Mouse (Mus musculus) heart, embryonic 14.5 days (tissue): Measurements from ENCODE around the gene Gm5431. TPM values are rescaled to one million over a fixed set of nuclear protein-coding genes. Genes with fewer than 3 reads are reported as not detected.
A peak's percentile ranks its signal among the peaks of the same experiment; 100 is the strongest.
"Not testable (repeated sequence)": the region's sequence is repeated elsewhere in the genome, so short reads cannot be mapped to it uniquely, and the experiment has no call there.

ENCODE experiments used
- ATAC-seq: fragments of 200-750 bp; cut with Nextera tagmentation; 2 replicates; pipeline ENCODE4 v1.8.0; 2017; ENCODE audit warnings: low read depth, moderate TSS enrichment; ENCODE audit not compliant: insufficient number of reproducible peaks, insufficient read depth, low FRiP score
- H3K27ac ChIP-seq, 2 experiments: fragments of 200-500 bp in 1 of 2; fragments of 300-500 bp in 1 of 2; sonication (generic) in 1 of 2; replicated peaks in 1 of 2; 2 replicates each; pipeline ENCODE4 v1.5.1; 2012 to 2014; ENCODE audit warnings: low read depth in 2 of 2, low read length in 2 of 2, control low read depth in 1 of 2, mild to moderate bottlenecking in 1 of 2, mixed read lengths in 1 of 2; ENCODE audit not compliant: control insufficient read depth in 1 of 2, insufficient read depth in 1 of 2
- H3K27me3 ChIP-seq: fragments of 300-500 bp; sonication (generic); 2 replicates; pipeline ENCODE4 v1.6.1; 2014; ENCODE audit warnings: mild to moderate bottlenecking, low read length, control low read depth; ENCODE audit not compliant: control insufficient read depth, insufficient read depth
- H3K36me3 ChIP-seq: fragments of 300-500 bp; sonication (generic); 2 replicates; pipeline ENCODE4 v1.6.1; 2014; ENCODE audit warnings: mild to moderate bottlenecking, control low read depth, low read length, mixed read lengths; ENCODE audit not compliant: control insufficient read depth, insufficient read depth
- H3K4me1 ChIP-seq, 2 experiments: fragments of 200-500 bp in 1 of 2; fragments of 300-500 bp in 1 of 2; sonication (generic) in 1 of 2; 2 replicates each; pipeline ENCODE4 v1.6.1; 2012 to 2014; ENCODE audit warnings: low read length in 2 of 2, control low read depth in 1 of 2, mixed read lengths in 1 of 2; ENCODE audit not compliant: control insufficient read depth in 2 of 2, insufficient read depth in 2 of 2
- H3K4me2 ChIP-seq: fragments of 300-500 bp; sonication (generic); 2 replicates; pipeline ENCODE4 v1.6.1; 2014; ENCODE audit warnings: mild to moderate bottlenecking, low read length
- H3K4me3 ChIP-seq, 2 experiments: fragments of 200-500 bp in 1 of 2; fragments of 300-500 bp in 1 of 2; sonication (generic) in 1 of 2; 2 replicates each; pipeline ENCODE4 v1.5.1; 2012 to 2014; ENCODE audit warnings: low read length in 2 of 2, mild to moderate bottlenecking in 2 of 2, control low read depth in 1 of 2, low read depth in 1 of 2, moderate library complexity in 1 of 2; ENCODE audit not compliant: control insufficient read depth in 1 of 2, insufficient read depth in 1 of 2
- H3K9ac ChIP-seq: fragments of 300-500 bp; sonication (generic); 2 replicates; pipeline ENCODE4 v1.6.1; 2014; ENCODE audit warnings: mild to moderate bottlenecking, low read length
- H3K9me3 ChIP-seq: fragments of 300-500 bp; sonication (generic); 2 replicates; pipeline ENCODE4 v1.6.1; 2016; ENCODE audit warnings: low read length, control low read depth; ENCODE audit not compliant: control insufficient read depth
- WGBS: fragments of 180-500 bp; shearing (Covaris S2); extraction: QIAGEN DNeasy Blood & Tissue Kit; methylation state at CpG from one replicate; pipeline ENCODE4 v1.1.7; 2014; 5-methylcytosine and 5-hydroxymethylcytosine counted together
- polyA plus RNA-seq: library from polyadenylated mRNA; unstranded; fragments of >200 nt; fragmentation: Nextera tagmentation; extraction: Ambion mirVana; gene quantifications from 2 replicates; pipeline ENCODE4 v1.2.1, GENCODE M21; 2014

The Gm5431 gene
- polyA plus RNA-seq, 1 experiment from 2014 or later, result not detected

GRCm38 (mm10) chr11:48852624-48853473 lies 49.2 kb downstream of the Gm5431 start:
- Histone ChIP-seq H3K27ac (peak overlapping the region in 1 of 2 experiments; percentile 49; a peak in 2 of 4 replicates), H3K4me2 (peak overlapping the region; percentile 87), H3K4me1 (peaks cover 0 to 2% of the 10 kb centered on the region in 2 experiments; a peak in 2 of 4 replicates), H3K27me3 (peaks cover 7% of the 10 kb centered on the region; the same call in 1 of the 2 replicates), H3K36me3 (no peaks in the 10 kb centered on the region), H3K4me3 (peak overlapping the region; percentile 72 to 86), H3K9me3 (no peaks in the 10 kb centered on the region), H3K9ac (peak overlapping the region; percentile 68)
- WGBS, result 5% methylated on average over 23 of the region's 23 CpGs
- ATAC-seq, result no peak

GRCm38 (mm10) chr11:48852190-48852589 lies 49.8 kb downstream of the Gm5431 start:
- no peak overlapping the region for H3K4me3 ChIP-seq

GRCm38 (mm10) chr11:48851270-48851995 lies 50.6 kb downstream of the Gm5431 start:
- H3K36me3 ChIP-seq, result no peaks in the 10 kb centered on the region
- H3K4me2 ChIP-seq, result no peak overlapping the region
- peaks cover 0 to 2% of the 10 kb centered on the region in 2 experiments; a peak in 2 of 4 replicates for H3K4me1 ChIP-seq
- H3K27ac ChIP-seq, result no peak overlapping the region
- peaks cover 7% of the 10 kb centered on the region; the same call in 1 of the 2 replicates for H3K27me3 ChIP-seq
- no peaks in the 10 kb centered on the region for H3K9me3 ChIP-seq
- H3K4me3 ChIP-seq, result no peak overlapping the region
- no peak for ATAC-seq
- 80% methylated on average over 4 of the region's 4 CpGs for WGBS
- no peak overlapping the region for H3K9ac ChIP-seq

More at GRCm38 (mm10) chr11:48852190-48852589, 49.8 kb downstream of the Gm5431 start:
- peak overlapping the region; percentile 87; the same call in 1 of the 2 replicates for H3K4me2 ChIP-seq
- no peaks in the 10 kb centered on the region for H3K36me3 ChIP-seq
- H3K27me3 ChIP-seq, result peaks cover 7% of the 10 kb centered on the region; the same call in 1 of the 2 replicates
- peaks cover 0 to 2% of the 10 kb centered on the region in 2 experiments; a peak in 2 of 4 replicates for H3K4me1 ChIP-seq
- H3K27ac ChIP-seq, result no peak overlapping the region
- H3K9ac ChIP-seq, result no peak overlapping the region
- WGBS, result 71% methylated on average over 4 of the region's 4 CpGs
- no peak for ATAC-seq
- no peaks in the 10 kb centered on the region for H3K9me3 ChIP-seq

DNA sequence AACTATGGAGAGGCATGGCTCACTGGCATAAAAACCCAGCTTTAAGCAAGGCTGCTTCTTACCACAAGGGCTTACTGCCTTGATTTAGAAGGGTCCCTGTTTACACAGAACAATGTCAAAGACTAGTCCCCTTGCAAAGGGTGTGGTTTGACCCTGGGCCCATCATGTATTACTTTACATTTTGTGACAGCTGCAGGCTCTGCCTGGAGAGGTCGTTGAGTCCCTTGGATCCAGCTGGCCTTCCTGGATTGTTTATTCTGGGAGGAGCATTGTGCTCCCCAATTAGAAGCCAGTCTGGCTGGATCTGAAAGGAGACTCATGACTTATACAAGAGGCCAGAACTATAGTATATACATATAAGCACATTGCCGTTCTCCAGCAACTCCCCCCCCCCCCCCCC lies 51.8 kb downstream of the Gm5431 start:
- Histone ChIP-seq H3K36me3 (no peaks in the 10 kb centered on the region), H3K27ac (no peak overlapping the region), H3K4me2 (peak overlapping the region; percentile 53; the same call in 1 of the 2 replicates), H3K4me3 (no peak overlapping the region), H3K27me3 (peaks cover 7% of the 10 kb centered on the region; the same call in 1 of the 2 replicates), H3K4me1 (peaks cover 0 to 2% of the 10 kb centered on the region in 2 experiments; a peak in 2 of 4 replicates), H3K9ac (no peak overlapping the region), H3K9me3 (no peaks in the 10 kb centered on the region)
- WGBS, result 60% methylated on average over 2 of the region's 2 CpGs
- ATAC-seq, result no peak

DNA sequence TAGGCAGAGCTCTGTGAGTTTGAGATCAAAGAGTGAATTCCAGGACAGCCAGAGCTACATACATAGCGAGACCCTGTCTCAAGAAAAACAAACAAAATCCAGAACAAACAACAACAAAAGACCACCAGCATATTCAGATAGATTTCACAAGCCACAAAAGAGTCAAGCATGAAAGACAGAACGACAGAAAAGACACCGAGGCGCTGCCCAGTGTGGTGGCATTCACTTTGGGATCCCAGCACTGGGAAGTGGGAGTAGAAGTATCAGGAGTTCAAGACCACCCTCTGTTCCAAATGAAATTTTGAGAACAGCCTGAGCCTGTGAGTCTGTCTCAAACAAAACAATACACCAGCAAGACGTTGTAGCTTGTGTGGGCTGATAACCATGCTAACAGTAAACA lies 55.1 kb downstream of the Gm5431 start:
- Histone ChIP-seq H3K27me3 (peaks cover 7% of the 10 kb centered on the region; the same call in 1 of the 2 replicates), H3K36me3 (no peaks in the 10 kb centered on the region), H3K4me1 (no peaks in the 10 kb centered on the region; a peak in 1 of 4 replicates), H3K9ac (no peak overlapping the region), H3K27ac (no peak overlapping the region), H3K4me2 (no peak overlapping the region), H3K4me3 (no peak overlapping the region), H3K9me3 (no peaks in the 10 kb centered on the region)
- no peak for ATAC-seq
- WGBS, result 59% methylated on average over 5 of the region's 5 CpGs

GRCm38 (mm10) chr11:48846362-48846761 lies 55.7 kb downstream of the Gm5431 start:
- 89% methylated on average over 2 of the region's 2 CpGs for WGBS
- H3K9ac ChIP-seq, H3K27me3 ChIP-seq: not testable (repeated sequence)

GRCm38 (mm10) chr11:48845244-48845815 lies 56.7 kb downstream of the Gm5431 start:
- H3K36me3 ChIP-seq, result no peaks in the 10 kb centered on the region

More at GRCm38 (mm10) chr11:48846362-48846761, 55.7 kb downstream of the Gm5431 start:
- H3K4me3 ChIP-seq, H3K4me1 ChIP-seq, H3K4me2 ChIP-seq, H3K9me3 ChIP-seq, ATAC-seq, H3K27ac ChIP-seq, H3K36me3 ChIP-seq: not testable (repeated sequence)

More at GRCm38 (mm10) chr11:48845244-48845815, 56.7 kb downstream of the Gm5431 start:
- H3K9ac ChIP-seq, result no peak overlapping the region
- no peaks in the 10 kb centered on the region for H3K9me3 ChIP-seq
- no peak overlapping the region for H3K4me2 ChIP-seq
- H3K4me1 ChIP-seq, result no peaks in the 10 kb centered on the region; a peak in 1 of 4 replicates
- H3K27ac ChIP-seq, result no peak overlapping the region
- no peak for ATAC-seq
- H3K27me3 ChIP-seq, result peaks cover 7% of the 10 kb centered on the region; the same call in 1 of the 2 replicates
- no peak overlapping the region for H3K4me3 ChIP-seq
- 27% methylated on average over 13 of the region's 13 CpGs for whole genome bisulfite sequencing
